Mouse (Mus musculus): Measurements from ENCODE around the gene H1fnt.

GRCm38 (mm10) chr15:98234350-98234749, 22.7 kb downstream of the H1fnt start, which contains the start of gene Olfr286:
- no peak for TF ChIP-seq CTCF (IDR thresholded peaks at IDR 0.05; ENCODE audit: low read depth)
- no peak for TF ChIP-seq EP300 (IDR thresholded peaks at IDR 0.05; ENCODE audit: low read depth)

Data from liver, embryonic 14.5 days (tissue).